Mouse (Mus musculus) stomach, embryonic 15.5 days (tissue): ENCODE measurements around the gene Rbm28. TPM values are rescaled to one million over a fixed set of nuclear protein-coding genes. Genes with fewer than 3 reads are reported as not detected.
A peak's percentile ranks its signal among the peaks of the same experiment; 100 is the strongest.

Experiments used
- ATAC-seq: fragments of 200-750 bp; cut with Nextera tagmentation; 2 replicates; pipeline ENCODE4 v1.8.0; 2017; ENCODE audit warnings: low read depth, moderate number of reproducible peaks, moderate TSS enrichment; ENCODE audit not compliant: insufficient read depth, low FRiP score
- H3K27ac ChIP-seq: fragments of 300-500 bp; sonication (generic); 2 replicates; pipeline ENCODE4 v1.5.1; 2015; ENCODE audit warnings: mild to moderate bottlenecking, inconsistent platforms
- H3K27me3 ChIP-seq: fragments of 300-500 bp; sonication (generic); replicated peaks from 2 replicates; pipeline ENCODE4 v1.6.1; 2015; ENCODE audit warnings: inconsistent platforms
- H3K36me3 ChIP-seq: fragments of 300-500 bp; sonication (generic); 2 replicates; pipeline ENCODE4 v1.6.1; 2015; ENCODE audit warnings: inconsistent platforms
- H3K4me1 ChIP-seq: fragments of 300-500 bp; sonication (generic); 2 replicates; pipeline ENCODE4 v1.6.1; 2015; ENCODE audit warnings: inconsistent platforms
- H3K4me2 ChIP-seq: fragments of 300-500 bp; sonication (generic); 2 replicates; pipeline ENCODE4 v1.6.1; 2015; ENCODE audit warnings: mild to moderate bottlenecking, inconsistent platforms
- H3K4me3 ChIP-seq: fragments of 300-500 bp; sonication (generic); replicated peaks from 2 replicates; pipeline ENCODE4 v1.5.1; 2015; ENCODE audit warnings: inconsistent platforms
- H3K9ac ChIP-seq: fragments of 300-500 bp; sonication (generic); 2 replicates; pipeline ENCODE4 v1.6.1; 2015; ENCODE audit warnings: inconsistent platforms
- H3K9me3 ChIP-seq: fragments of 300-500 bp; sonication (generic); 2 replicates; pipeline ENCODE4 v1.6.1; 2016; ENCODE audit warnings: inconsistent platforms
- WGBS: fragments of 180-500 bp; shearing (Covaris S2); methylation state at CpG from one replicate; pipeline ENCODE4 v1.1.7; 2015; 5-methylcytosine and 5-hydroxymethylcytosine counted together
- polyA plus RNA-seq: library from polyadenylated mRNA; unstranded; fragments of >200 nt; fragmentation: Nextera tagmentation; extraction: Ambion mirVana; gene quantifications from 2 replicates; pipeline ENCODE4 v1.2.1, GENCODE M21; 2015

Rbm28 gene
- polyA plus RNA-seq, 1 experiment from 2014 or later, result 27.6 TPM

DNA sequence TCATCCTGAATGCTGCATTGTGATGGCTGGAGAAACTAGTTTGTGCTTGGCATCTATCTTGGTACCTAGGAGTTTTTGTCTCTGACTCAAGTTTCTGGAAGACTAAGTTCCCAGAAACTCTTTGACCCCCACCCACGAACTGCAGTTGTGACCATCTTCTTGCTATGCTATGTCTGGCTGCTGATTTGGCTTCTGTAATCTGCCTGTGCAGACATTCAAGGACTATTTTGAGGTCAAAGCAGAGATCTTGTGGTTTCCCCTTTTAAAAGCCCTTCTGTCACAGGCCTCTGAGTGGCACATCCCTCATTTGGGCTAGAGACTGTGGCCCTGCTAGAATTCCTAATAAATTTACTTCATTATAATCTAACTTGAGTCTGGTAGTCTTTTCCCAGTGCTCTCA lies 23.1 kb upstream of the Rbm28 start:
- no peaks in the 10 kb centered on the region for H3K9me3 ChIP-seq
- H3K4me3 ChIP-seq, result no peak overlapping the region
- H3K9ac ChIP-seq, result no peak overlapping the region
- H3K27me3 ChIP-seq, result no peaks in the 10 kb centered on the region; the same call in 1 of the 2 replicates
- no peak for ATAC-seq
- 61% methylated on average over 1 of the region's 1 CpGs for WGBS
- H3K4me1 ChIP-seq, result no peaks in the 10 kb centered on the region
- H3K36me3 ChIP-seq, result no peaks in the 10 kb centered on the region
- H3K27ac ChIP-seq, result no peak overlapping the region
- no peak overlapping the region for H3K4me2 ChIP-seq

DNA sequence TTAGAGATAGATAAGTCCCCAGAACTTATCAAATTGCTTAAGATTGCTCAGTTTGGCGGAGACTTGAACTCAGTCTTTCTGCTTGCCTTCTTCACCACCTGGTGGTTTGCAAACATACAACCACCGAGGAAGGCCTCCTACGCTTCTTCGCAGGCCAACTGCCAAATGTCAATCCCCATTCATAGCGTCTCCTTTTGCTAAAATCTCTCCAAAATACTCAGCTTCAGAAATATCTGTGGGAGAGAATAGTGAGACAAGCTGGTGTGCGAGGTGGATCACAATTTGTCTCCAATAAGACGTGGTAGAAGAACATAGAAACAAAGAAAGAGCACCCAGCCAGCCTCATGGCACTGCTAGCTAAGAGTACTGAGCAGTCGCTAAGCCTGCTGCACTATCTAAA lies 15.0 kb upstream of the Rbm28 start:
- H3K4me3 ChIP-seq, result peak overlapping the region; percentile 48
- H3K4me2 ChIP-seq, result peak overlapping the region; percentile 82
- WGBS, result 50% methylated on average over 8 of the region's 8 CpGs
- peaks cover 20% of the 10 kb centered on the region; the same call in 1 of the 2 replicates for H3K27me3 ChIP-seq
- no peaks in the 10 kb centered on the region for H3K36me3 ChIP-seq
- no peak overlapping the region for H3K9ac ChIP-seq
- no peak for ATAC-seq
- 0 out of 2 replicates have a peak, but pooled peaks cover 5% of the 10 kb centered on the region for H3K4me1 ChIP-seq
- no peaks in the 10 kb centered on the region for H3K9me3 ChIP-seq
- no peak overlapping the region for H3K27ac ChIP-seq

GRCm38 (mm10) chr6:29178888-29179658 lies 14.3 kb upstream of the Rbm28 start, which contains the start of gene Prrt4:
Prrt4 (minus strand) TSS chr6:29179584.
- peak within 1 kb of the TSS; percentile 48 for H3K4me3 ChIP-seq
- H3K27ac ChIP-seq, result peak within 1 kb of the TSS; percentile 6; the same call in 1 of the 2 replicates
- H3K9ac ChIP-seq, result peak within 1 kb of the TSS; percentile 17; the same call in 1 of the 2 replicates
- ATAC-seq, result peak; percentile 70
- 0 out of 2 replicates have a peak, but pooled peaks cover 5% of the 10 kb centered on the region for H3K4me1 ChIP-seq
- 2% methylated on average over 63 of the region's 79 CpGs for WGBS
- no peaks in the 10 kb centered on the region for H3K9me3 ChIP-seq
- H3K4me2 ChIP-seq, result peak within 1 kb of the TSS; percentile 82
- peaks cover 27% of the 10 kb centered on the region for H3K27me3 ChIP-seq
- no peaks in the 10 kb centered on the region for H3K36me3 ChIP-seq

- 31% methylated on average over 17 of the region's 17 CpGs for WGBS
- peak; percentile 13; the same call in 1 of the 2 replicates for ATAC-seq
- Histone ChIP-seq H3K36me3 (no peaks in the 10 kb centered on the region), H3K4me3 (peak overlapping the region; percentile 48), H3K4me2 (peak overlapping the region; percentile 82), H3K9me3 (no peaks in the 10 kb centered on the region), H3K4me1 (0 out of 2 replicates have a peak, but pooled peaks cover 5% of the 10 kb centered on the region), H3K27ac (no peak overlapping the region), H3K9ac (no peak overlapping the region), H3K27me3 (peaks cover 35% of the 10 kb centered on the region)
Observed at GRCm38 (mm10) chr6:29177901-29178879, 13.4 kb upstream of the Rbm28 start.

DNA sequence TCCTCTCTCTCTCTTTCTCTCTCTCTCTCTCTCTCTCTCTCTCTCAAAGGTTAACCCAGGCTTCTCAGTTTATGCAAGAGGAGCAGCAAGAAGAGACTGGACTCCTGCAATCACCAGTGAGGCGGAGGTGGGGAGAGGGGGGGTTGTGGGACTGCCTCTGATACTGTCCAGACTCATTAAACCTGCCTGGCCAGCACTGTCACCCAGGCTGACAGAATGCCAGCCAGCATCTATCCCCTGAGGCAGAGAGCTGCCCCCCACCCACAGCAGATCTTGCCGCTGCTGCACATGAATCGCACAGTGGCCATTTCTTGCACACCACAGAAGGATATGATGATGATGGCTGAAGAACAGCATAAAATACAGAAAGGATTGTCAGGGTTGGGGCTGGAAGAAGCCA lies 10.3 kb upstream of the Rbm28 start:
- Histone ChIP-seq H3K4me3 (no peak overlapping the region), H3K27ac (no peak overlapping the region), H3K9me3 (no peaks in the 10 kb centered on the region), H3K36me3 (no peaks in the 10 kb centered on the region), H3K9ac (no peak overlapping the region), H3K4me2 (no peak overlapping the region), H3K4me1 (peaks cover 18% of the 10 kb centered on the region), H3K27me3 (peaks cover 54% of the 10 kb centered on the region)
- WGBS, result 62% methylated on average over 3 of the region's 3 CpGs
- no peak for ATAC-seq

- peaks cover 18% of the 10 kb centered on the region for H3K4me1 ChIP-seq
- ATAC-seq, result no peak
- no peak overlapping the region for H3K4me3 ChIP-seq
- no peak overlapping the region for H3K4me2 ChIP-seq
- no peak overlapping the region for H3K9ac ChIP-seq
- 23% methylated on average over 7 of the region's 7 CpGs for WGBS
- H3K27ac ChIP-seq, result no peak overlapping the region
- H3K27me3 ChIP-seq, result peaks cover 59% of the 10 kb centered on the region
- H3K9me3 ChIP-seq, result no peaks in the 10 kb centered on the region
- H3K36me3 ChIP-seq, result no peaks in the 10 kb centered on the region
Observed at GRCm38 (mm10) chr6:29174368-29174767, 9.6 kb upstream of the Rbm28 start.

GRCm38 (mm10) chr6:29170952-29171388 lies 6.2 kb upstream of the Rbm28 start:
- H3K4me1 ChIP-seq, result peaks cover 13% of the 10 kb centered on the region
- ATAC-seq, result peak; percentile 64; the same call in 1 of the 2 replicates
- peak overlapping the region; percentile 43; the same call in 1 of the 2 replicates for H3K9ac ChIP-seq
- H3K4me2 ChIP-seq, result peak overlapping the region; percentile 100
- WGBS, result under 1% methylated on average over 40 of the region's 40 CpGs
- H3K9me3 ChIP-seq, result no peaks in the 10 kb centered on the region
- H3K27me3 ChIP-seq, result peaks cover 68% of the 10 kb centered on the region
- H3K4me3 ChIP-seq, result peak overlapping the region; percentile 51
- H3K27ac ChIP-seq, result no peak overlapping the region
- H3K36me3 ChIP-seq, result no peaks in the 10 kb centered on the region

- H3K36me3 ChIP-seq, result no peaks in the 10 kb centered on the region
- peaks cover 62% of the 10 kb centered on the region for H3K27me3 ChIP-seq
- H3K9me3 ChIP-seq, result no peaks in the 10 kb centered on the region
- peaks cover 13% of the 10 kb centered on the region for H3K4me1 ChIP-seq
- H3K4me2 ChIP-seq, result peak overlapping the region; percentile 100
- H3K4me3 ChIP-seq, result peak overlapping the region; percentile 51
- no peak overlapping the region for H3K27ac ChIP-seq
- H3K9ac ChIP-seq, result peak overlapping the region; percentile 43; the same call in 1 of the 2 replicates
- peak; percentile 54 for ATAC-seq
- whole genome bisulfite sequencing, result under 1% methylated on average over 63 of the region's 63 CpGs
Observed at GRCm38 (mm10) chr6:29170063-29170921, 5.5 kb upstream of the Rbm28 start.

DNA sequence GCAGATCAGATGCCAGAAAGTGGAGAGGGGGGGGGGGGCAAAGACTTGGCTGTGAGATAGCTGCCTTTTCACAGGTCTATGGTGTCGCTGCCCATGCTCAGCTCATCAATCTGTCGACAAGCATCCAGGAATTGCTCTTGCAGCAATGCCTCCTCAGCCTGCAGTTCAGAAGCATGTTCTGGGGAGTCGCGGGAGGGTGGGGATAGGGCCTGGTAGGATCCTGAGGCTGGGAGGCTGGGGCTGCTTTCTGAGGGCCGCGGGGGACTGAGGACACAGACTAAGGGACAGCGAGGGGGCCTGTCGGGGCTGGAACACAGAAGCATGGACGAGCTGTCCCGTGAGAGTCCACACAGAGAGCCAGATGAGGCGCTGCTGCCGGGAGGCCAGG lies 4.9 kb upstream of the Rbm28 start:
- H3K36me3 ChIP-seq, result no peaks in the 10 kb centered on the region
- no peaks in the 10 kb centered on the region for H3K9me3 ChIP-seq
- no peak overlapping the region for H3K27ac ChIP-seq
- WGBS, result 12% methylated on average over 12 of the region's 12 CpGs
- H3K27me3 ChIP-seq, result peaks cover 58% of the 10 kb centered on the region
- H3K9ac ChIP-seq, result no peak overlapping the region
- peak overlapping the region; percentile 100 for H3K4me2 ChIP-seq
- peak overlapping the region; percentile 51; the same call in 1 of the 2 replicates for H3K4me3 ChIP-seq
- H3K4me1 ChIP-seq, result peaks cover 13% of the 10 kb centered on the region
- ATAC-seq, result no peak

GRCm38 (mm10) chr6:29168871-29169270 lies 4.1 kb upstream of the Rbm28 start:
- no peak overlapping the region for H3K27ac ChIP-seq
- H3K36me3 ChIP-seq, result no peaks in the 10 kb centered on the region
- peaks cover 14% of the 10 kb centered on the region for H3K4me1 ChIP-seq
- WGBS, result 51% methylated on average over 2 of the region's 2 CpGs
- H3K9ac ChIP-seq, result no peak overlapping the region
- H3K4me2 ChIP-seq, result no peak overlapping the region
- no peaks in the 10 kb centered on the region for H3K9me3 ChIP-seq
- peaks cover 50% of the 10 kb centered on the region for H3K27me3 ChIP-seq
- H3K4me3 ChIP-seq, result no peak overlapping the region
- no peak for ATAC-seq

DNA sequence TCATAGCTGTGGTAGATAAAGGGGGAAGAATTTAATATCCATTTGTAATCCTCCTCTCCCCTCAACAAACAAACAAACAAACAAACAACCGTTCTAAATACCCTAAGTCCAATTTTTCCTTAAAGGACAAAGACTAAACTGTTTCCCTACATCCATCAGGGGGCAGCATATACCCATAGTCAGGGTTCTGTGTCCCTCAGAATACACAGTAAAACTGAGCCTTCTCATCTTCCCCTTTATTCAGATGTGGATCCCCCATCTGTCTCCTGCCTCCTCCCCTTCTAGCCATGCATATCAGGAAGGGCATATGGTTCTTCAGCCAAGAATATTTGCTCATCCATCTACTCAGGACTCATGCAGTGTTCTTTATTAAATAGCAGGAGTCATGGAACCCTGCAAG lies 1.4 kb upstream of the Rbm28 start:
- H3K36me3 ChIP-seq, result no peaks in the 10 kb centered on the region
- no peak overlapping the region for H3K4me2 ChIP-seq
- H3K9ac ChIP-seq, result no peak overlapping the region
- no peak overlapping the region for H3K27ac ChIP-seq
- H3K27me3 ChIP-seq, result peaks cover 34% of the 10 kb centered on the region
- H3K4me3 ChIP-seq, result no peak overlapping the region
- H3K4me1 ChIP-seq, result peaks cover 18% of the 10 kb centered on the region
- 8% methylated on average over 1 of the region's 1 CpGs for WGBS
- no peak for ATAC-seq
- H3K9me3 ChIP-seq, result no peaks in the 10 kb centered on the region
